Mouse (Mus musculus) lung, embryonic 14.5 days (tissue): ENCODE data around the gene Nkapl. TPM values are rescaled to one million over a fixed set of nuclear protein-coding genes. Genes with fewer than 3 reads are reported as not detected.

Experiments used
- ATAC-seq: fragments of 200-750 bp; cut with Nextera tagmentation; 2 replicates; pipeline ENCODE4 v1.8.0; 2017; ENCODE audit warnings: mild to moderate bottlenecking, moderate TSS enrichment, moderate library complexity; ENCODE audit not compliant: insufficient read depth
- DNase-seq: peaks from one replicate; pipeline ENCODE4 v3.0.0-alpha.2; 2015
- H3K27ac ChIP-seq: fragments of 300-500 bp; sonication (generic); 2 replicates; pipeline ENCODE4 v1.5.1; 2014; ENCODE audit warnings: low read depth, mild to moderate bottlenecking, moderate library complexity
- H3K27me3 ChIP-seq: fragments of 300-500 bp; sonication (generic); 2 replicates; pipeline ENCODE4 v1.6.1; 2014; ENCODE audit warnings: low read length, control low read depth; ENCODE audit not compliant: insufficient read depth
- H3K36me3 ChIP-seq: fragments of 300-500 bp; sonication (generic); 2 replicates; pipeline ENCODE4 v1.6.1; 2014; ENCODE audit warnings: control low read depth; ENCODE audit not compliant: insufficient read depth
- H3K4me1 ChIP-seq: fragments of 300-500 bp; sonication (generic); 2 replicates; pipeline ENCODE4 v1.6.1; 2014; ENCODE audit warnings: antibody characterized with exemption, control low read depth; ENCODE audit not compliant: insufficient read depth
- H3K4me2 ChIP-seq: fragments of 300-500 bp; sonication (generic); 2 replicates; pipeline ENCODE4 v1.6.1; 2014; ENCODE audit warnings: mild to moderate bottlenecking
- H3K4me3 ChIP-seq: fragments of 300-500 bp; sonication (generic); 2 replicates; pipeline ENCODE4 v1.5.1; 2014; ENCODE audit warnings: low read depth, low read length
- H3K9ac ChIP-seq: fragments of 300-500 bp; sonication (generic); 2 replicates; pipeline ENCODE4 v1.6.1; 2014
- H3K9me3 ChIP-seq: fragments of 300-500 bp; sonication (generic); 2 replicates; pipeline ENCODE4 v1.6.1; 2016; ENCODE audit warnings: low read depth, low read length, control low read depth
- CTCF ChIP-seq: IDR thresholded peaks from 2 replicates; pipeline ENCODE4 v1.5.1; 2016; ENCODE audit warnings: antibody characterized with exemption, low read depth
- WGBS: fragments of 180-500 bp; shearing (Covaris S2); extraction: QIAGEN DNeasy Blood & Tissue Kit; methylation state at CpG from one replicate; pipeline ENCODE4 v1.1.7; 2014; 5-methylcytosine and 5-hydroxymethylcytosine counted together
- polyA plus RNA-seq: library from polyadenylated mRNA; unstranded; fragments of >200 nt; fragmentation: Nextera tagmentation; extraction: Ambion mirVana; gene quantifications from 2 replicates; pipeline ENCODE4 v1.2.1, GENCODE M21; 2014

Gene Nkapl
- polyA plus RNA-seq, 1 experiment from 2014 or later: 3.1 TPM

DNA sequence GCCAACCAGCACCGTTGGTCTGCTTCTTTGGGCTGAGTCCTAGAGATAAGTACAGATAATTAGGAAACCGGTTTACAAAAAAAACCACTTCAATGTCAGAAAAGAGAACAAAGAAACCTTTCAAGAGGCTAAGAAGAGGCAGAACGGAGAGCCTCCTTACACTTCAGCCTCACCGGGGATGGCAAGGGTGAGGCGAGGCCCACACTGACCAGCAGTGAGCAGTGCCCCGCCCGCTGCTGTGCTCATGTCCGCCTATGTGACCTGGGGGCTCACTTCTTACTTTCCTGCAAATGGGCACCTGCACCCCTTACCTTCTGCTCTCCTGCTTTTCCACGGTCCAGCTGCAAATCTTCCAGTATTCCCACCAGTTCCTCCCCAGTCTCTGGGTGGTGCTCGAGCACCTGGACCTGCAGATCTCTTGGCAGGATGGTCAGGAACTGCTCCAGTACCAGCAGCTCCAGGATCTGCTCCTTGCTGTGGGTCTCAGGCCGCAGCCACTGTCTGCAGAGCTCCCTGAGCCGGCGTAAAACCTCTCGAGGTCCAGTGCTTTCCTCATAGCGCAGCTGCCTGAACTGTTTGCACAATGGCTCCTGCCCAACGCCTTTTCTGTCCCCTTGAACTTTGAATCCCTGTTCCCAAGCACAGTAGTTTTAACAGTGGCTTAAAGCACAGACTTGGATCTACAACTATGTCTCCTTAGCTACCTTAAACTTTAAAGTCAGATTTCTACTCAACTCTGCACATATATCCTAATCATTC is 20.3 kb downstream of the Nkapl start:
- DNase-seq: no peak
- no peak overlapping the region for H3K9ac ChIP-seq

DNA sequence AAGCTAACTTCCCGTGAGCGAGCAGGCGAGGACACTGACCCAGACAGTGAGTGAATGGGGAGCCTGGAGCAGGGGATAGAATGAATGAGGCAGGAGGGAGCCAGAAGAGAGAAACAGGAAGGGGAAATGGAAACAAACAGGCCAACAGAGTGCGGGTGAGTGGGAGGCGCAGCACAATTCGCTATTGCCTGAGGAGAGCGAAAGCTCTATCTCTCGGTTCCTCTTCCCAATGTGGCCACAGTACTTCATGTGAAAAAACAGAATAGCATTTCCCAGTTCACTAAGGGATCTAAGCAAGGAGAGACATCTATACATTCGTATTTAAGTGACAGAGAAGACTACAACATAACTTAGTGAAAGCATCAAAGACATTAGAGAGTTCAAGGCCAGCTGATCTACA is 21.5 kb downstream of the Nkapl start:
- H3K27ac ChIP-seq: no peak overlapping the region
- no peak for TF ChIP-seq CTCF
- no peak overlapping the region for H3K4me3 ChIP-seq
- H3K9me3 ChIP-seq: no peaks in the 10 kb centered on the region
- 82% methylated on average over 9 of the region's 9 CpGs for WGBS
- no peak for ATAC-seq
- no peak for DNase-seq
- no peak overlapping the region for H3K9ac ChIP-seq
- H3K4me2 ChIP-seq: no peak overlapping the region
- H3K27me3 ChIP-seq: no peaks in the 10 kb centered on the region
- H3K4me1 ChIP-seq: no peaks in the 10 kb centered on the region
- peaks cover 78% of the 10 kb centered on the region for H3K36me3 ChIP-seq

More for the DNA sequence above, 20.3 kb downstream of the Nkapl start:
- Histone ChIP-seq H3K27ac (no peak overlapping the region), H3K4me1 (peaks cover 3% of the 10 kb centered on the region; the same call in 1 of the 2 replicates), H3K27me3 (no peaks in the 10 kb centered on the region), H3K36me3 (peaks cover 72% of the 10 kb centered on the region), H3K4me2 (no peak overlapping the region), H3K9me3 (no peaks in the 10 kb centered on the region), H3K4me3 (no peak overlapping the region)
- ATAC-seq: no peak
- WGBS: 68% methylated on average over 16 of the region's 16 CpGs
- TF ChIP-seq CTCF: no peak

DNA sequence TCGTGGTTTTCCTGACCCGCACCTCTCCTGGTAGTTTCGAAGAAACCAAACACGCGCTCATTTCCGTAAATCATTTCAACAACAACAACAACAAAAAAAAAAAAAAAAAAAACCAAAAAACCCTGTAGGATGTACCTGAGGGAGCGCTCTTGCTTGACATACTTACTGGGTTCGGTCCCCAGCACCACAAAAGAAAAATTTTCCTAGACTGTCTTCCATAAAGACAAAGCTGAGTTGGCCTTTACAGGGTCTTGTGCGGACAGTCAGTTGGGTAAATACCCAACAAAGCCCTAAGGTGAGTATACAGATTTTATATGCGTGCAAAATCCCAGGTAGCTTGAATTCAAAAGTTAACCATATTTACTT is 27.1 kb downstream of the Nkapl start:
- no peak for TF ChIP-seq CTCF
- peaks cover 37% of the 10 kb centered on the region for H3K36me3 ChIP-seq
- H3K4me3 ChIP-seq: peak overlapping the region; percentile 50
- no peaks in the 10 kb centered on the region for H3K9me3 ChIP-seq
- ATAC-seq (no peak; the same call in 1 of the 2 replicates), DNase-seq (no peak)
- 19% methylated on average over 10 of the region's 10 CpGs for WGBS
- H3K27ac ChIP-seq: peak overlapping the region; percentile 80
- peak overlapping the region; percentile 88 for H3K4me2 ChIP-seq
- H3K9ac ChIP-seq: peak overlapping the region; percentile 69
- H3K4me1 ChIP-seq: no peaks in the 10 kb centered on the region
- H3K27me3 ChIP-seq: no peaks in the 10 kb centered on the region

DNA sequence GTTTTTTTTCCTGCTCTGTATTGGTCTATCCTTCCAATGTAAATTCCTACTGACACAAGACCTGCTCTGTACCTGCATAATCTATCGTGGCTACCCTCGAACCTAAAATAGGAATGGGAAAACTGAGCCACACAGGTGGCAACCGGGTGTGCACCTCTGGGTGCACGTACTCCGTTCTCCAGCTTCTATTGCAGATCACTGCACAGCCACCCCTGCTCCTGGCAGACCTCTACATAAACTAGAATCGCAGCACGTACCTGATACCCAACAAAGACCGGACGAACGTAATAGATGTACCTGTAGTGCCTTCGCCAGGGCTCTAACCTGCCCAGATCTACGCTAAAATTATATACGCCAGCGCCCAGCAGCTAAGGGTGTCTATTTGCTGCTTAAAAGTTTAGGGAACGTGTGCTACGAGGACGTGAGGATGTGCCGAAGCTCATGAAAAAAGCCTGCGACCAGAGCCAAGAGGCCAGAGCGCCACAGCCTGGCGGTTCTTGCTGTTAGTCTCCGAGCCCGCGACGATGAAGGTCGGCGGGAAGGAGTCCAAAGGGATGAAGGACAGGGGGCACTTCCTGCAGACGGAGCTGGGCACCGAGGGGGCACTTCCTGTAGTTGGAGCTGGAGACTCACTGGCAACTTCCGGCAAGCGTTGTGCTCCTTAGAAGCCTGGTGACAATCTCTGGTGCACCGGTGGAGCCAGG is 27.7 kb downstream of the Nkapl start, which contains the start of gene Pgbd1:
Pgbd1 (minus strand) TSS at position 556 of the 704 bp plus-strand sequence.
- H3K27me3 ChIP-seq: no peaks in the 10 kb centered on the region
- H3K4me3 ChIP-seq: peak within 1 kb of the TSS; percentile 50
- no peaks in the 10 kb centered on the region for H3K9me3 ChIP-seq
- TF ChIP-seq CTCF: peak; percentile 55
- no peaks in the 10 kb centered on the region for H3K4me1 ChIP-seq
- H3K27ac ChIP-seq: peak within 1 kb of the TSS; percentile 80
- DNase-seq (peak; percentile 85), ATAC-seq (peak; percentile 93)
- peak within 1 kb of the TSS; percentile 88 for H3K4me2 ChIP-seq
- H3K9ac ChIP-seq: peak within 1 kb of the TSS; percentile 69
- H3K36me3 ChIP-seq: peaks cover 31% of the 10 kb centered on the region
- 1% methylated on average over 32 of the region's 32 CpGs for WGBS

DNA sequence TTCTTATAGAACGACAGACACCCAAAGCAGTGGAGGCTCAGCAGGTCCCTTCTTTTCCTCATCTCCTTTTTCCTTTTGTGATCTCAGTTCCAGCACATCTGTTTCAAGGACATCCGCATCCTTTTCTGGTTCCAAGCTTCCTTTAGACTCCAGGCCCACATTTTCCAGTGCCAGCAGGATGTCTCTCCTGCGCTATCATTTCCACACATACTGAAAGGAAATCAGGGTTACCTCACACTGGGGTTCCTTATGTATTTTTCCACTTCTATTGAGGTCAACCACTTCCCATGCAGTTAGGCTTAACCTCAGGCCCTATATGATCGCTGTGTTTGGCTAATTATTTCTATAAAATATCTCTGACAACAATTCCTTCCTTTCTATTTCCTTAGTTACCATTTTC is 32.8 kb downstream of the Nkapl start:
- Histone ChIP-seq H3K36me3 (no peaks in the 10 kb centered on the region), H3K4me2 (no peak overlapping the region), H3K9ac (no peak overlapping the region), H3K4me1 (no peaks in the 10 kb centered on the region), H3K27me3 (no peaks in the 10 kb centered on the region), H3K4me3 (no peak overlapping the region), H3K27ac (no peak overlapping the region), H3K9me3 (no peaks in the 10 kb centered on the region)
- no peak for TF ChIP-seq CTCF
- 73% methylated on average over 4 of the region's 4 CpGs for WGBS
- DNase-seq (no peak), ATAC-seq (no peak)

DNA sequence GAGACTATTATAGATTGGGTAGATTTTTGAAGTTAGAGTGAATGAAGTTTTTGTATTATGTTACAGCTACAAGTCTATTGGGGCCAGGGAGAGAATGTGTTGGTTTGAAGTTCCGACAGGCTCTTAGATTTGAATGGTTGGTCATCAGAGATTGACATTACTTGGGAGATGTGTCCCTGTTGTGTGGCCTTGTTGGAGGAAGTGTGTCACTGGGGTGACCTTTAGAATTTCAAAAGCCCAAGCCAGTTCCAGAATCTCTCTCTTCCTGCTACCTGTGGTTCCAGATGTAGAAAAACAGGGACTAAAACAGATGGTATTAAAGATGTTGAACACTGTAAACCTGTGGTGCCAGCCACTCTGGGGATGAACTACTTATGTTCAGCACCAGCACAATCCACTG is 40.7 kb downstream of the Nkapl start:
- H3K36me3 ChIP-seq: no peaks in the 10 kb centered on the region
- H3K4me2 ChIP-seq: no peak overlapping the region
- H3K9me3 ChIP-seq: no peaks in the 10 kb centered on the region
- no peak overlapping the region for H3K9ac ChIP-seq
- WGBS: 92% methylated on average over 1 of the region's 1 CpGs
- H3K4me1 ChIP-seq: no peaks in the 10 kb centered on the region
- no peak overlapping the region for H3K4me3 ChIP-seq
- no peaks in the 10 kb centered on the region for H3K27me3 ChIP-seq
- TF ChIP-seq CTCF: no peak
- no peak overlapping the region for H3K27ac ChIP-seq
- DNase-seq: no peak
- ATAC-seq: no peak

DNA sequence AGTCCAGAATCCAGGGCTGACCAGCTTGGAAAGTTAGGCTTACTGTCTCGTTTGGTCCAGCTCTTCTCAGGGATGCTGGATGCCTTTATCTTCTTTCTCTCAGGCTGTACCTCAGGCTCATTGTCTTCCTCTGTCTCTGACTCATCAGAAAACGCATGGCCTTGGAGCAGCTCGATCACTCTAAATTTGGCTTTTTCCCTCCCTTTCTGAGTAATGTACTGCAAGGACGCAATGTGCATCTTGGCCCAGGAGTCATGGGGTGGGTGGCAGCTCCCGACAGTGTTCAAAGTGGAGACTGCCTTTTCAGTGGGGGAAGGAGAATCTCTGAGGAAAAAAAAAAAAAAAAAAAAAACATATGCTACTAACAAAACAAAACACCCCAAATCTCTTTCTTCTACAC is 45.0 kb downstream of the Nkapl start:
- TF ChIP-seq CTCF: no peak
- WGBS: 59% methylated on average over 5 of the region's 5 CpGs
- Histone ChIP-seq H3K36me3 (no peaks in the 10 kb centered on the region), H3K27me3 (no peaks in the 10 kb centered on the region), H3K4me1 (no peaks in the 10 kb centered on the region), H3K9ac (no peak overlapping the region), H3K4me3 (no peak overlapping the region), H3K4me2 (no peak overlapping the region), H3K9me3 (no peaks in the 10 kb centered on the region), H3K27ac (no peak overlapping the region)
- ATAC-seq: no peak
- no peak for DNase-seq
